Mouse (Mus musculus) midbrain, embryonic 11.5 days (tissue): ENCODE results near the gene Ercc1. TPM values are rescaled to one million over a fixed set of nuclear protein-coding genes. Genes with fewer than 3 reads are reported as not detected.

Source experiments
- ATAC-seq: fragments of 200-750 bp; cut with Nextera tagmentation; 2 replicates; pipeline ENCODE4 v1.8.0; 2017; ENCODE audit warnings: moderate TSS enrichment, moderate library complexity; ENCODE audit not compliant: low FRiP score
- DNase-seq: peaks from one replicate; pipeline ENCODE4 v3.0.0; 2015; ENCODE audit warnings: low spot score; ENCODE audit errors: missing footprints
- H3K27ac ChIP-seq: fragments of 300-500 bp; sonication (generic); 2 replicates; pipeline ENCODE4 v1.5.1; 2014; ENCODE audit warnings: low read depth, low read length
- H3K27me3 ChIP-seq: fragments of 300-500 bp; sonication (generic); 2 replicates; pipeline ENCODE4 v1.6.1; 2014; ENCODE audit warnings: mild to moderate bottlenecking, low read length, moderate library complexity, mixed read lengths; ENCODE audit not compliant: control insufficient read depth, insufficient read depth
- H3K36me3 ChIP-seq: fragments of 300-500 bp; sonication (generic); 2 replicates; pipeline ENCODE4 v1.6.1; 2014; ENCODE audit warnings: mild to moderate bottlenecking, low read length, moderate library complexity, mixed read lengths; ENCODE audit not compliant: control insufficient read depth, insufficient read depth
- H3K4me1 ChIP-seq: fragments of 300-500 bp; sonication (generic); 2 replicates; pipeline ENCODE4 v1.6.1; 2014; ENCODE audit warnings: low read length; ENCODE audit not compliant: control insufficient read depth, insufficient read depth
- H3K4me2 ChIP-seq: fragments of 300-500 bp; sonication (generic); 2 replicates; pipeline ENCODE4 v1.6.1; 2014; ENCODE audit warnings: mild to moderate bottlenecking, moderate library complexity
- H3K4me3 ChIP-seq: fragments of 300-500 bp; sonication (generic); 2 replicates; pipeline ENCODE4 v1.5.1; 2014; ENCODE audit warnings: low read depth, low read length
- H3K9ac ChIP-seq: fragments of 300-500 bp; sonication (generic); 2 replicates; pipeline ENCODE4 v1.6.1; 2014; ENCODE audit warnings: low read length
- H3K9me3 ChIP-seq: fragments of 300-500 bp; sonication (generic); 2 replicates; pipeline ENCODE4 v1.6.1; 2016; ENCODE audit warnings: low read length; ENCODE audit not compliant: control insufficient read depth
- WGBS: fragments of 180-500 bp; shearing (Covaris S2); extraction: QIAGEN DNeasy Blood & Tissue Kit; methylation state at CpG from one replicate; pipeline ENCODE4 v1.1.7; 2014; 5-methylcytosine and 5-hydroxymethylcytosine counted together
- polyA plus RNA-seq: library from polyadenylated mRNA; unstranded; fragments of >200 nt; fragmentation: Nextera tagmentation; extraction: Ambion mirVana; gene quantifications from 2 replicates; pipeline ENCODE4 v1.2.1, GENCODE M21; 2014

The Ercc1 gene
- polyA plus RNA-seq, 1 experiment from 2014 or later, result 111 TPM

GRCm38 (mm10) chr7:19341250-19341649, 3.3 kb upstream of the Ercc1 start:
- WGBS, result 25% methylated on average over 10 of the region's 10 CpGs
- no peak for DNase-seq
- Histone ChIP-seq H3K9ac (no peak overlapping the region), H3K4me3 (no peak overlapping the region), H3K4me2 (no peak overlapping the region; the same call in 1 of the 2 replicates), H3K27me3 (peaks cover 4% of the 10 kb centered on the region; the same call in 1 of the 2 replicates), H3K4me1 (peaks cover 17% of the 10 kb centered on the region), H3K9me3 (no peaks in the 10 kb centered on the region), H3K27ac (no peak overlapping the region), H3K36me3 (no peaks in the 10 kb centered on the region)
- no peak for ATAC-seq

GRCm38 (mm10) chr7:19341761-19342409, 2.7 kb upstream of the Ercc1 start:
- ATAC-seq (no peak), DNase-seq (peak; percentile 86)
- no peaks in the 10 kb centered on the region for H3K36me3 ChIP-seq
- WGBS, result under 1% methylated on average over 41 of the region's 41 CpGs
- H3K9ac ChIP-seq, result peak overlapping the region; percentile 61
- H3K4me1 ChIP-seq, result peaks cover 17% of the 10 kb centered on the region
- H3K4me3 ChIP-seq, result peak overlapping the region; percentile 48
- H3K27ac ChIP-seq, result no peak overlapping the region
- H3K27me3 ChIP-seq, result peaks cover 4% of the 10 kb centered on the region; the same call in 1 of the 2 replicates
- H3K4me2 ChIP-seq, result peak overlapping the region; percentile 90
- no peaks in the 10 kb centered on the region for H3K9me3 ChIP-seq

GRCm38 (mm10) chr7:19342481-19343027, 2.0 kb upstream of the Ercc1 start:
- ATAC-seq, result no peak
- H3K9ac ChIP-seq, result peak overlapping the region; percentile 61; the same call in 1 of the 2 replicates
- H3K9me3 ChIP-seq, result no peaks in the 10 kb centered on the region
- WGBS, result under 1% methylated on average over 27 of the region's 27 CpGs
- H3K4me1 ChIP-seq, result peaks cover 17% of the 10 kb centered on the region
- peak overlapping the region; percentile 90 for H3K4me2 ChIP-seq
- no peak overlapping the region for H3K27ac ChIP-seq
- H3K36me3 ChIP-seq, result no peaks in the 10 kb centered on the region
- peaks cover 4% of the 10 kb centered on the region; the same call in 1 of the 2 replicates for H3K27me3 ChIP-seq
- H3K4me3 ChIP-seq, result peak overlapping the region; percentile 48
- peak; percentile 99 for DNase-seq

DNA sequence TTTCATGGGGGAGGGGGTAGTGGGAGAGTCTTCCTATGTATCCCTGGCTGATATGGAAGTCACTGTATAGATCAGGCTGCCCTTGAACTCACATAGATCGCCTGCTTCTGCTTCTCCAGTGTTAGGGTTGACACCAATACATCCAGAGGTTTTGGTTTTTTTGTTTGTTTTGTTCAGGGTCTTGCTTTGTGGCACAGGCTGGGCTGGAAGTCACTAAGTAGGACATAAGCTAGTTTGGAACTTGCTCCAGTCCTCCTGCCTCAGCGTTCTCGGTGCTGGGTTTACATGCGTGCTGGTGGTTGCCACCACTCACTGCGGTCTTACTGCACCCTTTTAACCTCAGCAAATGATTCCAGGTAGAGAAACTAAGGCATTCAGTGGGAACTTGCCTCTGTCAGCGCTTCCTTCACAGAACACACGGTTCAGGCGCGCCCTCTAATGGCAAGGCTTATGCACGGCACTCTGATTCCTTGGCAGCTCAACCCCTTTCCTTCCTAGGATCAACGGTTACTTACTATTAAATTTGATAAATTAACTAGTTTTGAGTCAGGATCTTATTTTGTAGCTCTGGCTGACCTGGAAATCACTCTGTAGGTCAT, 1.3 kb upstream of the Ercc1 start:
- peaks cover 17% of the 10 kb centered on the region for H3K4me1 ChIP-seq
- H3K27me3 ChIP-seq, result peaks cover 4% of the 10 kb centered on the region; the same call in 1 of the 2 replicates
- H3K4me2 ChIP-seq, result 0 out of 2 replicates have a peak overlapping the region, but pooled peaks have one; percentile 90
- H3K4me3 ChIP-seq, result no peak overlapping the region; the same call in 1 of the 2 replicates
- DNase-seq, result peak; percentile 98
- no peak overlapping the region for H3K9ac ChIP-seq
- H3K27ac ChIP-seq, result no peak overlapping the region
- no peak for ATAC-seq
- H3K9me3 ChIP-seq, result no peaks in the 10 kb centered on the region
- 2% methylated on average over 11 of the region's 11 CpGs for WGBS
- H3K36me3 ChIP-seq, result no peaks in the 10 kb centered on the region

GRCm38 (mm10) chr7:19344938-19345471, 427 bp downstream of the Ercc1 start:
- peak overlapping the region; percentile 62 for H3K4me2 ChIP-seq
- peak overlapping the region; percentile 76 for H3K9ac ChIP-seq
- peaks cover 17% of the 10 kb centered on the region for H3K4me1 ChIP-seq
- ATAC-seq (peak; percentile 95), DNase-seq (peak; percentile 99)
- WGBS, result 0% methylated on average over 31 of the region's 31 CpGs
- no peaks in the 10 kb centered on the region for H3K9me3 ChIP-seq
- peaks cover 4% of the 10 kb centered on the region for H3K36me3 ChIP-seq
- peaks cover 4% of the 10 kb centered on the region; the same call in 1 of the 2 replicates for H3K27me3 ChIP-seq
- no peak overlapping the region for H3K27ac ChIP-seq
- peak overlapping the region; percentile 66 for H3K4me3 ChIP-seq

DNA sequence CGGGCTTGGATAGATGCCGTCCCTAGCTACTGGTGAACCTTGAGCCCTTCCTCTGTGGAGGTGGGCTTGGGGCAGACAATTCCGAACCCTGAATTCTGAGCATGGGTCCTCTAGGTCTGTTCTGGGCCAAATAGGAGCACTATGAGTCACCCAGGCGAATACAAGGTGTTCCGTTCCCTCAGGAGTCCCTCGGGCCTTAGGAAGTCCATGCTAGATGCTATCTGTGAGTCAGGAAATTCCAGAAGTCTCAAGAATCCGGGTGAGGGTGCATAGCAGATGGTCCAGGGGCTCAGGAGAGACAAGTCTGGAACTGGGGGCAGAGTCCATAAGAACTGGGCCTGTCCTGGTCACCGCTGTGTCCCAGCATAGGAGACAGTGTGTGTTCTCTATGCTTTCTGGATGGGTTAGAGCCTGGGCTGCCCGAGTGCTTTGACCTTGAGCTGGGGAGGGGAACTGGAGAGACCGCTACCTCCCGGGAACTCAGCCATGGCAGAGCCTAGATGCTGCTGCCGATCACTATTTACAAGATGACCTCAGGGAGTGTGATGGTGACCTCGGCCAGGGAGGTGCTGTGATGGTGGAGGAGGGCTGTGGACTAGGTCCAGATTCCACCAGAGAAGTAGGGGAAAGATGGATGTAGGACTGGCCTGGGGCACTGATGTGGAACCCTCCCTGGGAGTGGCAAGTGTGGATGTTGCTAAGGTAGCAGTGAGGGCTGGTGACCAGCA, 4.8 kb downstream of the Ercc1 start:
- DNase-seq (peak; percentile 35), ATAC-seq (no peak)
- Histone ChIP-seq H3K27me3 (no peaks in the 10 kb centered on the region), H3K4me2 (no peak overlapping the region), H3K36me3 (peaks cover 23% of the 10 kb centered on the region), H3K9ac (no peak overlapping the region), H3K4me3 (no peak overlapping the region), H3K9me3 (no peaks in the 10 kb centered on the region), H3K4me1 (peaks cover 9% of the 10 kb centered on the region), H3K27ac (no peak overlapping the region)
- 90% methylated on average over 13 of the region's 13 CpGs for WGBS

GRCm38 (mm10) chr7:19350221-19350620, 5.6 kb downstream of the Ercc1 start:
- H3K4me2 ChIP-seq, result no peak overlapping the region
- H3K27me3 ChIP-seq, result no peaks in the 10 kb centered on the region
- WGBS, result 95% methylated on average over 8 of the region's 8 CpGs
- H3K4me3 ChIP-seq, result no peak overlapping the region
- H3K27ac ChIP-seq, result no peak overlapping the region
- no peaks in the 10 kb centered on the region for H3K9me3 ChIP-seq
- ATAC-seq (no peak), DNase-seq (no peak)
- H3K9ac ChIP-seq, result no peak overlapping the region
- H3K36me3 ChIP-seq, result peaks cover 28% of the 10 kb centered on the region
- H3K4me1 ChIP-seq, result peaks cover 6% of the 10 kb centered on the region; the same call in 1 of the 2 replicates

GRCm38 (mm10) chr7:19354991-19355390, 10.4 kb downstream of the Ercc1 start:
- no peaks in the 10 kb centered on the region for H3K27me3 ChIP-seq
- ATAC-seq (no peak), DNase-seq (no peak)
- no peaks in the 10 kb centered on the region for H3K9me3 ChIP-seq
- 95% methylated on average over 5 of the region's 5 CpGs for WGBS
- peaks cover 9% of the 10 kb centered on the region for H3K4me1 ChIP-seq
- no peak overlapping the region for H3K4me3 ChIP-seq
- no peak overlapping the region for H3K9ac ChIP-seq
- H3K4me2 ChIP-seq, result no peak overlapping the region
- no peak overlapping the region for H3K27ac ChIP-seq
- peaks cover 29% of the 10 kb centered on the region for H3K36me3 ChIP-seq
